Mouse (Mus musculus): ENCODE results near the gene Frs2.

- TF ChIP-seq CTCF (conservative IDR thresholded peaks at IDR 0.05; ENCODE audit: low read length) (no peak), POU5F1 (IDR thresholded peaks at IDR 0.05; ENCODE audit: borderline replicate concordance, low read length) (no peak), NANOG (IDR thresholded peaks at IDR 0.05; ENCODE audit: borderline replicate concordance, low read length) (no peak)
Observed at GRCm38 (mm10) chr10:117096096-117096495, 52.2 kb downstream of the Frs2 start.
